Mouse (Mus musculus) lung, embryonic 14.5 days (tissue): ENCODE results near the gene Psmb6. TPM values are rescaled to one million over a fixed set of nuclear protein-coding genes. Genes with fewer than 3 reads are reported as not detected.

Experiments
- ATAC-seq: fragments of 200-750 bp; cut with Nextera tagmentation; 2 replicates; pipeline ENCODE4 v1.8.0; 2017; ENCODE audit warnings: mild to moderate bottlenecking, moderate TSS enrichment, moderate library complexity; ENCODE audit not compliant: insufficient read depth
- DNase-seq: peaks from one replicate; pipeline ENCODE4 v3.0.0-alpha.2; 2015
- H3K27ac ChIP-seq: fragments of 300-500 bp; sonication (generic); 2 replicates; pipeline ENCODE4 v1.5.1; 2014; ENCODE audit warnings: low read depth, mild to moderate bottlenecking, moderate library complexity
- H3K27me3 ChIP-seq: fragments of 300-500 bp; sonication (generic); 2 replicates; pipeline ENCODE4 v1.6.1; 2014; ENCODE audit warnings: low read length, control low read depth; ENCODE audit not compliant: insufficient read depth
- H3K36me3 ChIP-seq: fragments of 300-500 bp; sonication (generic); 2 replicates; pipeline ENCODE4 v1.6.1; 2014; ENCODE audit warnings: control low read depth; ENCODE audit not compliant: insufficient read depth
- H3K4me1 ChIP-seq: fragments of 300-500 bp; sonication (generic); 2 replicates; pipeline ENCODE4 v1.6.1; 2014; ENCODE audit warnings: antibody characterized with exemption, control low read depth; ENCODE audit not compliant: insufficient read depth
- H3K4me2 ChIP-seq: fragments of 300-500 bp; sonication (generic); 2 replicates; pipeline ENCODE4 v1.6.1; 2014; ENCODE audit warnings: mild to moderate bottlenecking
- H3K4me3 ChIP-seq: fragments of 300-500 bp; sonication (generic); 2 replicates; pipeline ENCODE4 v1.5.1; 2014; ENCODE audit warnings: low read depth, low read length
- H3K9ac ChIP-seq: fragments of 300-500 bp; sonication (generic); 2 replicates; pipeline ENCODE4 v1.6.1; 2014
- H3K9me3 ChIP-seq: fragments of 300-500 bp; sonication (generic); 2 replicates; pipeline ENCODE4 v1.6.1; 2016; ENCODE audit warnings: low read depth, low read length, control low read depth
- CTCF ChIP-seq: IDR thresholded peaks from 2 replicates; pipeline ENCODE4 v1.5.1; 2016; ENCODE audit warnings: antibody characterized with exemption, low read depth
- WGBS: fragments of 180-500 bp; shearing (Covaris S2); extraction: QIAGEN DNeasy Blood & Tissue Kit; methylation state at CpG from one replicate; pipeline ENCODE4 v1.1.7; 2014; 5-methylcytosine and 5-hydroxymethylcytosine counted together
- polyA plus RNA-seq: library from polyadenylated mRNA; unstranded; fragments of >200 nt; fragmentation: Nextera tagmentation; extraction: Ambion mirVana; gene quantifications from 2 replicates; pipeline ENCODE4 v1.2.1, GENCODE M21; 2014

Psmb6 gene
- polyA plus RNA-seq, result 778 and 813 TPM in 2 replicates

GRCm38 (mm10) chr11:70525184-70525678 lies at the start of gene Psmb6:
TSS of gene Psmb6 (plus strand) at chr11:70525367.
- no peaks in the 10 kb centered on the region for H3K9me3 ChIP-seq
- ATAC-seq, result peak; percentile 91
- WGBS, result 0% methylated on average over 26 of the region's 26 CpGs

GRCm38 (mm10) chr11:70485498-70485897 lies 39.7 kb upstream of the Psmb6 start:
- WGBS, result 19% methylated on average over 2 of the region's 2 CpGs
- no peak for TF ChIP-seq CTCF
- ATAC-seq (no peak), DNase-seq (peak; percentile 37)
- no peaks in the 10 kb centered on the region for H3K4me1 ChIP-seq
- H3K4me2 ChIP-seq, result no peak overlapping the region
- no peak overlapping the region for H3K4me3 ChIP-seq
- no peaks in the 10 kb centered on the region for H3K27me3 ChIP-seq
- H3K27ac ChIP-seq, result no peak overlapping the region
- no peaks in the 10 kb centered on the region for H3K9me3 ChIP-seq
- no peak overlapping the region for H3K9ac ChIP-seq
- H3K36me3 ChIP-seq, result no peaks in the 10 kb centered on the region

More at GRCm38 (mm10) chr11:70525184-70525678, at the start of gene Psmb6:
- Histone ChIP-seq H3K27ac (peak within 1 kb of the TSS; percentile 42; the same call in 1 of the 2 replicates), H3K4me1 (peaks cover 5% of the 10 kb centered on the region; the same call in 1 of the 2 replicates), H3K9ac (peak within 1 kb of the TSS; percentile 73), H3K4me2 (peak within 1 kb of the TSS; percentile 86), H3K4me3 (peak within 1 kb of the TSS; percentile 75), H3K27me3 (no peaks in the 10 kb centered on the region), H3K36me3 (peaks cover 32% of the 10 kb centered on the region)
- no peak for TF ChIP-seq CTCF
- peak; percentile 97 for DNase-seq

- Histone ChIP-seq H3K4me1 (no peaks in the 10 kb centered on the region), H3K27me3 (no peaks in the 10 kb centered on the region), H3K4me3 (no peak overlapping the region), H3K9me3 (no peaks in the 10 kb centered on the region), H3K27ac (no peak overlapping the region), H3K4me2 (no peak overlapping the region), H3K36me3 (no peaks in the 10 kb centered on the region), H3K9ac (no peak overlapping the region)
- no peak for TF ChIP-seq CTCF
- WGBS, result 30% methylated on average over 4 of the region's 4 CpGs
- ATAC-seq, result no peak
- no peak for DNase-seq
Measured at GRCm38 (mm10) chr11:70487816-70488215, 37.4 kb upstream of the Psmb6 start.

- no peak for ATAC-seq
- no peak overlapping the region for H3K9ac ChIP-seq
- 82% methylated on average over 3 of the region's 3 CpGs for WGBS
- H3K4me2 ChIP-seq, result no peak overlapping the region
- no peak overlapping the region for H3K4me3 ChIP-seq
- no peak for TF ChIP-seq CTCF
- H3K27me3 ChIP-seq, result no peaks in the 10 kb centered on the region
- H3K36me3 ChIP-seq, result no peaks in the 10 kb centered on the region
- no peak for DNase-seq
- no peaks in the 10 kb centered on the region for H3K4me1 ChIP-seq
- no peaks in the 10 kb centered on the region for H3K9me3 ChIP-seq
- H3K27ac ChIP-seq, result no peak overlapping the region
Measured at GRCm38 (mm10) chr11:70489138-70489537, 36.0 kb upstream of the Psmb6 start.

GRCm38 (mm10) chr11:70489684-70490083 lies 35.5 kb upstream of the Psmb6 start:
- H3K9ac ChIP-seq, result no peak overlapping the region
- no peak for TF ChIP-seq CTCF
- 78% methylated on average over 6 of the region's 6 CpGs for WGBS

GRCm38 (mm10) chr11:70499566-70500475 lies 25.3 kb upstream of the Psmb6 start:
- no peaks in the 10 kb centered on the region for H3K27me3 ChIP-seq
- H3K9me3 ChIP-seq, result no peaks in the 10 kb centered on the region
- WGBS, result 65% methylated on average over 14 of the region's 14 CpGs
- no peak overlapping the region for H3K27ac ChIP-seq
- H3K36me3 ChIP-seq, result no peaks in the 10 kb centered on the region
- no peaks in the 10 kb centered on the region for H3K4me1 ChIP-seq
- H3K9ac ChIP-seq, result no peak overlapping the region
- ATAC-seq (no peak), DNase-seq (peak; percentile 52)
- peak; percentile 51 for TF ChIP-seq CTCF
- no peak overlapping the region for H3K4me2 ChIP-seq
- no peak overlapping the region for H3K4me3 ChIP-seq

More at GRCm38 (mm10) chr11:70489684-70490083, 35.5 kb upstream of the Psmb6 start:
- no peak for ATAC-seq
- Histone ChIP-seq H3K4me2 (no peak overlapping the region), H3K27ac (no peak overlapping the region), H3K4me1 (no peaks in the 10 kb centered on the region), H3K4me3 (no peak overlapping the region), H3K9me3 (no peaks in the 10 kb centered on the region), H3K27me3 (no peaks in the 10 kb centered on the region), H3K36me3 (no peaks in the 10 kb centered on the region)
- DNase-seq, result no peak

GRCm38 (mm10) chr11:70500476-70500812 lies 24.7 kb upstream of the Psmb6 start:
- H3K9me3 ChIP-seq, result no peaks in the 10 kb centered on the region
- no peak overlapping the region for H3K27ac ChIP-seq
- TF ChIP-seq CTCF, result no peak
- no peaks in the 10 kb centered on the region for H3K36me3 ChIP-seq
- ATAC-seq (no peak), DNase-seq (no peak)
- WGBS, result 66% methylated on average over 1 of the region's 1 CpGs
- H3K4me2 ChIP-seq, result no peak overlapping the region
- no peak overlapping the region for H3K9ac ChIP-seq
- no peak overlapping the region for H3K4me3 ChIP-seq
- no peaks in the 10 kb centered on the region for H3K4me1 ChIP-seq
- no peaks in the 10 kb centered on the region for H3K27me3 ChIP-seq
